Mouse (Mus musculus) cerebellum, adult 2 months (tissue): Measurements from ENCODE around the gene Ccdc89. TPM values are rescaled to one million over a fixed set of nuclear protein-coding genes. Genes with fewer than 3 reads are reported as not detected.

ENCODE experiments used
- DNase-seq, 2 experiments: peaks; one replicate each; pipeline ENCODE4 v3.0.0; 2021
- H3K27ac ChIP-seq: fragments of 200-500 bp; 2 replicates; pipeline ENCODE4 v1.5.1; 2012; ENCODE audit warnings: low read length, control low read depth, inconsistent platforms; ENCODE audit not compliant: insufficient read depth
- H3K27me3 ChIP-seq: fragments of 200-500 bp; 2 replicates; pipeline ENCODE4 v1.6.1; 2012; ENCODE audit warnings: inconsistent platforms, mild to moderate bottlenecking, low read length, moderate library complexity; ENCODE audit not compliant: control insufficient read depth, insufficient read depth
- H3K4me1 ChIP-seq: fragments of 200-500 bp; 2 replicates; pipeline ENCODE4 v1.6.1; 2011; ENCODE audit warnings: low read length; ENCODE audit not compliant: control insufficient read depth, insufficient read depth
- H3K4me3 ChIP-seq: fragments of 200-500 bp; replicated peaks from 2 replicates; pipeline ENCODE3; 2011; ENCODE audit warnings: mild to moderate bottlenecking, low read depth, low read length, control low read depth; ENCODE audit not compliant: insufficient read depth
- CTCF ChIP-seq: fragments of 200-500 bp; IDR thresholded peaks from 2 replicates; pipeline ENCODE4 v1.5.1; 2011; ENCODE audit warnings: low read depth, mild to moderate bottlenecking, control low read depth, low read length, moderate library complexity, borderline replicate concordance; ENCODE audit not compliant: insufficient read depth
- POLR2A ChIP-seq: fragments of 200-500 bp; IDR thresholded peaks from 2 replicates; pipeline ENCODE4 v1.6.1; 2011; ENCODE audit warnings: low read length, control low read depth, borderline replicate concordance; ENCODE audit not compliant: insufficient read depth
- WGBS: fragments of 180-500 bp; shearing (Covaris S2); methylation state at CpG from one replicate; pipeline ENCODE4 v1.1.7; 2018; 5-methylcytosine and 5-hydroxymethylcytosine counted together
- polyA plus RNA-seq: library from polyadenylated mRNA; depleted of rRNA; stranded (reverse); fragments of >200 nt; gene quantifications from 2 replicates; pipeline ENCODE4 v1.2.3, GENCODE M21; 2012; rRNA removed

Ccdc89 gene
- 1.3 TPM in 2 replicates for polyA plus RNA-seq

- DNase-seq = peak; percentile 83 to 91
- Histone ChIP-seq H3K27me3 (no peaks in the 10 kb centered on the region), H3K4me3 (peak within 1 kb of the TSS; percentile 78), H3K27ac (peak within 1 kb of the TSS; percentile 22; the same call in 1 of the 2 replicates), H3K4me1 (no peaks in the 10 kb centered on the region)
- TF ChIP-seq CTCF (no peak), POLR2A (peak; percentile 53; the same call in 1 of the 2 replicates)
- WGBS = 10% methylated on average over 29 of the region's 29 CpGs
These were observed at the start of gene Ccdc89 for GRCm38 (mm10) chr7:90426020-90427001. Gene Ccdc89 (plus strand): TSS chr7:90426577.

GRCm38 (mm10) chr7:90384411-90384810, 42.0 kb upstream of the Ccdc89 start:
- no peak overlapping the region for H3K4me3 ChIP-seq
- TF ChIP-seq POLR2A (no peak), CTCF (no peak)
- H3K27me3 ChIP-seq = no peaks in the 10 kb centered on the region
- no peak overlapping the region for H3K27ac ChIP-seq
- no peaks in the 10 kb centered on the region for H3K4me1 ChIP-seq
- WGBS = 94% methylated on average over 2 of the region's 2 CpGs
- no peak for DNase-seq

- Histone ChIP-seq H3K27ac (no peak overlapping the region), H3K4me1 (no peaks in the 10 kb centered on the region), H3K4me3 (peak overlapping the region; percentile 53), H3K27me3 (no peaks in the 10 kb centered on the region)
- no peak for TF ChIP-seq POLR2A
- no peak for TF ChIP-seq CTCF
- no peak for DNase-seq
- WGBS = 12% methylated on average over 8 of the region's 8 CpGs
These were observed 39.4 kb upstream of the Ccdc89 start for GRCm38 (mm10) chr7:90386885-90387459.

GRCm38 (mm10) chr7:90389765-90390164, 36.6 kb upstream of the Ccdc89 start:
- DNase-seq = no peak
- Histone ChIP-seq H3K4me1 (no peaks in the 10 kb centered on the region), H3K27me3 (no peaks in the 10 kb centered on the region), H3K4me3 (no peak overlapping the region), H3K27ac (no peak overlapping the region)
- TF ChIP-seq POLR2A = no peak
- TF ChIP-seq CTCF = no peak
- WGBS = 60% methylated on average over 3 of the region's 3 CpGs

GRCm38 (mm10) chr7:90395073-90395472, 31.3 kb upstream of the Ccdc89 start:
- Histone ChIP-seq H3K27me3 (no peaks in the 10 kb centered on the region), H3K27ac (no peak overlapping the region)
- no peak for TF ChIP-seq CTCF
- no peak for TF ChIP-seq POLR2A

GRCm38 (mm10) chr7:90395928-90396327, 30.4 kb upstream of the Ccdc89 start:
- Histone ChIP-seq H3K27me3 (no peaks in the 10 kb centered on the region), H3K4me1 (no peaks in the 10 kb centered on the region), H3K4me3 (no peak overlapping the region), H3K27ac (no peak overlapping the region)
- DNase-seq = no peak
- 61% methylated on average over 5 of the region's 5 CpGs for WGBS
- TF ChIP-seq POLR2A (no peak), CTCF (no peak)

More at GRCm38 (mm10) chr7:90395073-90395472, 31.3 kb upstream of the Ccdc89 start:
- WGBS = 74% methylated on average over 4 of the region's 4 CpGs
- Histone ChIP-seq H3K4me3 (no peak overlapping the region), H3K4me1 (no peaks in the 10 kb centered on the region)
- no peak for DNase-seq

- Histone ChIP-seq H3K4me1 (no peaks in the 10 kb centered on the region), H3K27me3 (no peaks in the 10 kb centered on the region), H3K4me3 (no peak overlapping the region), H3K27ac (no peak overlapping the region)
- WGBS = 50% methylated on average over 3 of the region's 3 CpGs
- peak; percentile 54 to 72 for DNase-seq
- peak; percentile 75 for TF ChIP-seq CTCF
- TF ChIP-seq POLR2A = no peak
These were observed 16.4 kb upstream of the Ccdc89 start for GRCm38 (mm10) chr7:90409934-90410333.

- peak; percentile 36 to 57 for DNase-seq
- 52% methylated on average over 9 of the region's 9 CpGs for WGBS
These were observed 629 bp downstream of the Ccdc89 start for GRCm38 (mm10) chr7:90427006-90427405.

More at GRCm38 (mm10) chr7:90427006-90427405, 629 bp downstream of the Ccdc89 start:
- H3K4me3 ChIP-seq = peak overlapping the region; percentile 78
- TF ChIP-seq POLR2A (no peak), CTCF (no peak)
- no peak overlapping the region for H3K27ac ChIP-seq
- no peaks in the 10 kb centered on the region for H3K4me1 ChIP-seq
- no peaks in the 10 kb centered on the region for H3K27me3 ChIP-seq
